Mouse (Mus musculus) heart, adult 2 months (tissue): ENCODE measurements at regions not wholly inside any gene's neighbourhood (a gene's known extent, or its start where the extent isn't known, plus 50 kb on each side); places are given as distances from the start of the nearest gene placed in this dataset.

Experiments used
- CTCF ChIP-seq: fragments of 200-600 bp; IDR thresholded peaks from 2 replicates; pipeline ENCODE4 v1.8.1; 2022; ENCODE audit warnings: antibody characterized with exemption, mild to moderate bottlenecking, moderate library complexity
- POLR2A ChIP-seq: fragments of 200-500 bp; IDR thresholded peaks from 2 replicates; pipeline ENCODE4 v1.6.1; 2011; ENCODE audit warnings: mild to moderate bottlenecking, low read depth, low read length, control low read depth; ENCODE audit not compliant: insufficient read depth

- no peak for TF ChIP-seq CTCF
- TF ChIP-seq POLR2A, result no peak
These were observed 121.4 kb downstream of the Rps24 start for GRCm38 (mm10) chr14:24608356-24608755.
